Mouse (Mus musculus): Measurements from ENCODE around the gene Mzf1.

DNA sequence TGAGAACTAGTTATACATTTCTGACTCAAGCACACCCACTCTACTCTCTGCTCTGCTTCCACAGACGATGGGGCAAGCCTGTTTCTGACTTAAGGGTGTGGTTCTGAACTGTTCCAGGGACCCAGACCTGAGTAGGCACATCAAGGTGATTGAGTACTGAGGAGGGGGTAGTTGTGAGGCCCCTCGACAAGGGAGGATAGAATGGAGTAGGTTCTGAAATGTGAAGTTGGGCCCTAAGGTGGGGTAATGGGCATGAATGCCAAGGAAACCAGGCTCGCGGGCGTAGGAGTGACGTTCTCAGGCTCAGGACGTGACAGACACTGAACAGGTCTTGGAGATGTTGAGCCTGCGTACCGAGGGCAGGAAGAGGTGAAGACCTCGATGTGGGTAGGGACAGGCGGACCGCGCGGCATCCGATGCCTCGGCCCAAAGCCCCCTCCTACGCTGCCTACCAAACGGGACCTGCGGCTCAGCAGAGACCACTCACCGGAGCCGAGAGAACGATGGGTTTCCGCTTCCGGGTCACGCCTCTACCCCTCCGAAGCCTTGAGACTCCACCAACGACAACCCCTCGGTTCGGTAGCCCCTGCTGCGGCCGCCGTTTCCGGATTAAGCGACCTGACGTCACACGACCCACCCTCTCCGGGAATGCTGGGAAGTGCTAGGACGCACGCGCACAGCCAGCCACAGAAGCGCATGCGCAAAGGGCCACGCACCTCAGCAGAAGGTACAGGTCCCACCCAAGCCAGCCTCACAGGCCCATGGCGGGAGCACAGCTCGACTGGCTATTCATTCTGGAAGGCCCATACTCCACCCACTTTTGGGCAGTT, 20.2 kb downstream of the Mzf1 start, which contains the start of gene Chmp2a:
- TF ChIP-seq CTCF (IDR thresholded peaks at IDR 0.05; ENCODE audit: low read depth) = no peak
- TF ChIP-seq EP300 (IDR thresholded peaks at IDR 0.05; ENCODE audit: low read depth) = peak; percentile 91
